Comparison of ENCODE assay signal across 12 mouse cellular contexts in genomic region chr1:88539823-88540222, GRCm38 (mm10). TPM values are rescaled to one million over a fixed set of nuclear protein-coding genes. Genes with fewer than 3 reads are reported as not detected.
A peak's percentile ranks its signal among the peaks of the same experiment; 100 is the strongest.
DNase-seq lines count a peak whose midpoint lies in the region; ATAC-seq and TF ChIP-seq lines count a peak whose summit lies in the region.
"Had no signal": no experiment of that assay in that cellular context is flagged by ENCODE, and none has a peak within 500 bp of the region (broad histone marks: within the 10 kb centered on the region; RNA-seq: fewer than 3 reads in every experiment).

No protein-coding gene starts in this region.

- no peaks in the 10 kb centered on the region for H3K27me3 ChIP-seq in forebrain, embryonic 13.5 days
- H3K27me3 ChIP-seq in forebrain, embryonic 10.5 days (ENCODE audit: poor library complexity, severe bottlenecking) = no peaks in the 10 kb centered on the region

- peak; percentile 69; the same call in 1 of the 2 replicates for ATAC-seq in forebrain, embryonic 13.5 days

- H3K9ac ChIP-seq in forebrain, embryonic 13.5 days = no peak overlapping the region

- no peak for DNase-seq in forebrain, embryonic 10.5 days (ENCODE audit: extremely low spot score, low spot score)
- DNase-seq in left cerebral cortex, postnatal 25 days (ENCODE audit: low spot score in 2 of 2) = peak; percentile 29 to 49
- no peak for DNase-seq in left cerebral cortex, adult 18-20 months (ENCODE audit: low spot score in 2 of 2)
- peak; percentile 80 for DNase-seq in NIH3T3 (ENCODE audit: low read depth)
- DNase-seq in layer of hippocampus, adult 2 months (ENCODE audit: low spot score in 2 of 2) = peak; percentile 26 to 47
- no peak for DNase-seq in kidney, adult 11 months
- DNase-seq in kidney, adult 18-20 months = no peak
- DNase-seq: cerebellum, postnatal 36 days; retina, postnatal 1 day had no signal

- H3K4me2 ChIP-seq in forebrain, embryonic 13.5 days = no peak overlapping the region

- H3K4me1 ChIP-seq in forebrain, embryonic 13.5 days = peaks cover 16% of the 10 kb centered on the region
- no peaks in the 10 kb centered on the region for H3K4me1 ChIP-seq in forebrain, embryonic 10.5 days

- 46% methylated on average over 3 of the region's 3 CpGs for WGBS in forebrain, embryonic 13.5 days
- WGBS in forebrain, embryonic 10.5 days = 85% methylated on average over 3 of the region's 3 CpGs

- no peaks in the 10 kb centered on the region for H3K9me3 ChIP-seq in forebrain, embryonic 13.5 days (replicated peaks)
- H3K9me3 ChIP-seq in forebrain, embryonic 10.5 days = no peaks in the 10 kb centered on the region

- no peaks in the 10 kb centered on the region for H3K36me3 ChIP-seq in forebrain, embryonic 13.5 days (ENCODE audit: poor library complexity, severe bottlenecking)
- H3K36me3 ChIP-seq in forebrain, embryonic 10.5 days (replicated peaks) = no peaks in the 10 kb centered on the region

- H3K4me3 ChIP-seq in forebrain, embryonic 13.5 days = no peak overlapping the region
- H3K4me3 ChIP-seq in forebrain, embryonic 10.5 days = no peak overlapping the region
- H3K4me3 ChIP-seq in layer of hippocampus, adult 2 months = no peak overlapping the region
- H3K4me3 ChIP-seq: left cerebral cortex, adult 2 months had no signal

- intact Hi-C loops in left cerebral cortex, postnatal 25 days (cut with DNase I) = loop anchor here (5.0 kb wide), 1 partner anchor 63 kb away; no protein-coding TSS in a partner anchor

- TF ChIP-seq CTCF in layer of hippocampus, adult 2 months (conservative IDR thresholded peaks at IDR 0.05) = no peak

- peak overlapping the region; percentile 35; the same call in 1 of the 2 replicates for H3K27ac ChIP-seq in forebrain, embryonic 13.5 days
- H3K27ac ChIP-seq in forebrain, embryonic 10.5 days = no peak overlapping the region
- H3K27ac ChIP-seq in layer of hippocampus, adult 2 months = no peak overlapping the region
- H3K27ac ChIP-seq: left cerebral cortex, adult 2 months; stomach, postnatal 0 days had no signal

RNA-seq across cellular contexts. Expression of gene Glrp1, which starts 30.0 kb away (rescaled TPM):
- not detected in 2 replicates for polyA plus RNA-seq in forebrain, embryonic 13.5 days (2015; fragmentation: Nextera tagmentation; extraction: Ambion mirVana)
- not detected in 2 replicates for polyA plus RNA-seq in forebrain, embryonic 10.5 days (2016; fragmentation: Nextera tagmentation; extraction: Ambion mirVana)
- total RNA-seq in left cerebral cortex, postnatal 25 days (2021) = not detected
- not detected for total RNA-seq in left cerebral cortex, adult 18-20 months (2021)
- total RNA-seq in layer of hippocampus, adult 2 months (2021) = not detected
- total RNA-seq: left cerebral cortex, adult 2 months had no signal
- polyA plus RNA-seq: stomach, postnatal 0 days had no signal

Comparison
In these comparisons a context has a peak if more than half of its experiments do, and no peak if none do; other contexts are left out.
1. DNase-seq: peak in left cerebral cortex, postnatal 25 days (2 of 2), NIH3T3 (single experiment) and layer of hippocampus, adult 2 months (2 of 2); none in forebrain, embryonic 10.5 days (single experiment), left cerebral cortex, adult 18-20 months (0 of 2), kidney, adult 11 months (single experiment) and kidney, adult 18-20 months (single experiment).